9 mouse cellular contexts compared by ENCODE assay signal in genomic region chr10:75444111-75444826, GRCm38 (mm10). TPM values are rescaled to one million over a fixed set of nuclear protein-coding genes. Genes with fewer than 3 reads are reported as not detected.
DNase-seq lines count a peak whose midpoint lies in the region; ATAC-seq lines count a peak whose summit lies in the region.
"Had no signal": no experiment of that assay in that cellular context is flagged by ENCODE, and none has a peak within 500 bp of the region (broad histone marks: within the 10 kb centered on the region; RNA-seq: fewer than 3 reads in every experiment).

No protein-coding gene starts in this region.

- no peak overlapping the region for H3K9ac ChIP-seq in lung, embryonic 16.5 days (ENCODE audit: low read length)
- H3K9ac ChIP-seq in hindbrain, embryonic 14.5 days = no peak overlapping the region

- peaks cover 23% of the 10 kb centered on the region for H3K4me1 ChIP-seq in lung, embryonic 16.5 days (replicated peaks; ENCODE audit: control insufficient read depth, insufficient read depth, low read length)
- no peaks in the 10 kb centered on the region for H3K4me1 ChIP-seq in hindbrain, embryonic 14.5 days (replicated peaks; ENCODE audit: control insufficient read depth, insufficient read depth, low read length)

- no peaks in the 10 kb centered on the region for H3K27me3 ChIP-seq in lung, embryonic 16.5 days (ENCODE audit: control insufficient read depth, insufficient read depth, low read depth, low read length)
- no peaks in the 10 kb centered on the region for H3K27me3 ChIP-seq in hindbrain, embryonic 14.5 days (ENCODE audit: control insufficient read depth, insufficient read depth, low read length)

- peak; percentile 43 for ATAC-seq in lung, embryonic 16.5 days (ENCODE audit: low read depth)
- ATAC-seq in hindbrain, embryonic 14.5 days (ENCODE audit: low FRiP score) = peak; percentile 49; the same call in 1 of the 2 replicates
- no peak for ATAC-seq in monocyte, adult 5-6 weeks (replicated peaks; ENCODE audit: insufficient number of reproducible peaks, low FRiP score, low TSS enrichment, poor library complexity, severe bottlenecking)

- DNase-seq in embryo, embryonic 10 days (ENCODE audit: low spot score) = peak; percentile 60
- DNase-seq in embryo, embryonic 9.5 days (ENCODE audit: extremely low spot score) = no peak
- no peak for DNase-seq in lung, postnatal 14 days
- no peak for DNase-seq in hindbrain, embryonic 14.5 days (ENCODE audit: low spot score)
- peak; percentile 71 for DNase-seq in retina, adult 2 months (ENCODE audit: low read depth, low spot score)
- DNase-seq in urinary bladder, postnatal 4 days (ENCODE audit: low spot score in 2 of 2) = no peak
- DNase-seq: heart, adult 2 months had no signal

- H3K27ac ChIP-seq in lung, embryonic 16.5 days (ENCODE audit: low read length) = peak overlapping the region; percentile 43
- H3K27ac ChIP-seq in hindbrain, embryonic 14.5 days = no peak overlapping the region
- H3K27ac ChIP-seq: heart, adult 2 months had no signal

- no peaks in the 10 kb centered on the region for H3K9me3 ChIP-seq in lung, embryonic 16.5 days (ENCODE audit: control insufficient read depth, low read length)
- H3K9me3 ChIP-seq in hindbrain, embryonic 14.5 days (ENCODE audit: control insufficient read depth, low read length) = no peaks in the 10 kb centered on the region

- 70% methylated on average over 19 of the region's 19 CpGs for WGBS in lung, embryonic 16.5 days
- 80% methylated on average over 19 of the region's 19 CpGs for WGBS in hindbrain, embryonic 14.5 days

- no peaks in the 10 kb centered on the region for H3K36me3 ChIP-seq in lung, embryonic 16.5 days (ENCODE audit: control insufficient read depth, insufficient read depth, low read length)
- H3K36me3 ChIP-seq in hindbrain, embryonic 14.5 days (replicated peaks; ENCODE audit: control insufficient read depth, insufficient read depth) = no peaks in the 10 kb centered on the region

- no peak overlapping the region for H3K4me2 ChIP-seq in lung, embryonic 16.5 days (ENCODE audit: low read depth, low read length)
- no peak overlapping the region for H3K4me2 ChIP-seq in hindbrain, embryonic 14.5 days (replicated peaks)

- no peak overlapping the region for H3K4me3 ChIP-seq in lung, embryonic 16.5 days (ENCODE audit: low read length)
- H3K4me3 ChIP-seq in hindbrain, embryonic 14.5 days (replicated peaks; ENCODE audit: low read length) = no peak overlapping the region
- H3K4me3 ChIP-seq: heart, adult 2 months had no signal

RNA-seq across cellular contexts. Expression of gene Upb1, which starts 43.4 kb away (rescaled TPM):
- 0.44 and 1.6 TPM in 2 replicates for polyA plus RNA-seq in lung, embryonic 16.5 days (2015; fragmentation: Nextera tagmentation; extraction: Ambion mirVana)
- polyA plus RNA-seq in hindbrain, embryonic 14.5 days (2014; fragmentation: Nextera tagmentation; extraction: Ambion mirVana) = 0.55 and 0.97 TPM in 2 replicates
- total RNA-seq in monocyte, adult 5-6 weeks (2017) = 1.5 to 1.6 TPM (median 1.5 TPM) in 3 replicates

Comparison
In these comparisons a context has a peak if more than half of its experiments do, and no peak if none do; other contexts are left out.
1. DNase-seq: peak in embryo, embryonic 10 days (single experiment) and retina, adult 2 months (single experiment); none in embryo, embryonic 9.5 days (single experiment), lung, postnatal 14 days (single experiment), hindbrain, embryonic 14.5 days (single experiment) and urinary bladder, postnatal 4 days (0 of 2).